Mouse (Mus musculus) liver, postnatal 0 days (tissue): ENCODE measurements around the gene Gria1.

ENCODE experiments used
- CTCF ChIP-seq: sonication (generic); IDR thresholded peaks from 2 replicates; pipeline ENCODE4 v1.5.1; 2016; ENCODE audit warnings: antibody characterized with exemption, low read depth
- EP300 ChIP-seq: IDR thresholded peaks from 2 replicates; pipeline ENCODE4 v1.6.1; 2016; ENCODE audit warnings: antibody characterized with exemption, low read depth, mild to moderate bottlenecking

GRCm38 (mm10) chr11:57154998-57155397, 143.8 kb downstream of the Gria1 start:
- no peak for TF ChIP-seq CTCF
- TF ChIP-seq EP300, result no peak
